Mouse (Mus musculus): ENCODE measurements around the gene Paqr9. TPM values are rescaled to one million over a fixed set of nuclear protein-coding genes. Genes with fewer than 3 reads are reported as not detected.

Gene Paqr9
- polyA plus RNA-seq, 1 experiment = not detected

DNA sequence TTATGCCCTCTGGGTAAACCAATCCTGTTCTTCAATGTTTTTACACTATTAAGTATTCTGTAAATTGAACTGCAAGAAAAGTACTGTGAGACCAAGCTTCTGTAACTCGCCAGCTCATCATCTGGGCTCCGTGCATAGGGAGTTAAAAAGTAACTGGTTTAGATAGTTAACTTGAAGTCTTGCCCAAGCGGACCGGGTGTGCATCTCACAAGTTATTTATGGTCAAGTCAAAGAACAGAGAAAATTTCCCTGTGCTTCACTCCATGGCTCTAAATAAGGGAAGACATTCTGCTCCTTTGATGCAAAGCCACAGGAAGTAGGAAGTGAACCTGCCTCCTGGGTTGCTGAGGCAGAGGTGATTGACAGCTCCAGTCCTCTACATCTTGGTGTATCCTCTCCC, 34.8 kb downstream of the Paqr9 start:
- Histone ChIP-seq H3K4me3 (ENCODE audit: insufficient read depth, low read length) (no peak overlapping the region), H3K4me1 (ENCODE audit: control insufficient read depth, insufficient read depth, low read length) (no peaks in the 10 kb centered on the region), H3K27ac (ENCODE audit: insufficient read depth, low read depth, low read length) (no peak overlapping the region)
- TF ChIP-seq POLR2A (IDR thresholded peaks at IDR 0.05; ENCODE audit: borderline replicate concordance, low read depth, low read length) (no peak), CTCF (IDR thresholded peaks at IDR 0.05; ENCODE audit: low read depth, low read length) (no peak)

DNA sequence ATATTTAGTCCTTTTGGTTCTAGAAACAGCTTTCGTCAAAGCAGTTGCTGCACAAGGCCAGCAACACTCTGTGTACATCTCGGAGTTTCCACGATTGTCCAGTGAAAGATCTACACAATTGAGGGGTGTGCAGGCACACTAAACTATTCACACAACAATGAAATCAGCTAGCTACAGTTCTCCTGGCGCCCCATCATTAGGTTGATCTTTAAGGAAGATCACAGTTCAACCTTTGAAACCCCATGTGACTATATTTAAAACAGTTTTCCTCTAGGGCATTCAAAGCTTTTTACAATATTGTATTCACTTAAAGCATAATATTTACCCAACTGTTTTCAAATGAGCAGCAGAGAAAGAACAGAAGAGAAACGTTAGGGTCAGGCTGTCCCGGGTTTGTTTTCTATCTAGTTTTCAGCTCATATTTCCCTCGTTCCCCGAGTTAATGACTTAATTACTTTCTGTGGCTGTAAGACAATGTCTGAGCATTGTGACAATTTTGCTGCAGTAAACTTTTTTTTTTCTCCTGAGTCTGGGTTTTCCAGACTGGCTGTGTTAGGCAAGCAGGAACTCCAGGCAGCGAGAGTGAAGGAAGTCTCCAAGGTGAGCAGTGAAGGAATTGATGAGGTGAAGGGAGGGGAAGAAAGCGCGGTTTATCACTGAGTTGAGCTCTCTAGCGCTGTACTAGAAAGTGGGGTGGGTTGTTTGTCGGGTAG, 38.2 kb downstream of the Paqr9 start:
- no peak overlapping the region for H3K27ac ChIP-seq (ENCODE audit: insufficient read depth, low read depth, low read length)
- no peak overlapping the region for H3K4me3 ChIP-seq (ENCODE audit: insufficient read depth, low read length)
- TF ChIP-seq POLR2A (IDR thresholded peaks at IDR 0.05; ENCODE audit: borderline replicate concordance, low read depth, low read length) (no peak), CTCF (IDR thresholded peaks at IDR 0.05; ENCODE audit: low read depth, low read length) (no peak)
- no peaks in the 10 kb centered on the region for H3K4me1 ChIP-seq (ENCODE audit: control insufficient read depth, insufficient read depth, low read length)

- H3K4me1 ChIP-seq (ENCODE audit: control insufficient read depth, insufficient read depth, low read length) = no peaks in the 10 kb centered on the region
- H3K27ac ChIP-seq (ENCODE audit: insufficient read depth, low read depth, low read length) = no peak overlapping the region
- no peak for TF ChIP-seq POLR2A (IDR thresholded peaks at IDR 0.05; ENCODE audit: borderline replicate concordance, low read depth, low read length)
- no peak overlapping the region for H3K4me3 ChIP-seq (ENCODE audit: insufficient read depth, low read length)
Observed at GRCm38 (mm10) chr9:95598179-95598721, 38.8 kb downstream of the Paqr9 start.

DNA sequence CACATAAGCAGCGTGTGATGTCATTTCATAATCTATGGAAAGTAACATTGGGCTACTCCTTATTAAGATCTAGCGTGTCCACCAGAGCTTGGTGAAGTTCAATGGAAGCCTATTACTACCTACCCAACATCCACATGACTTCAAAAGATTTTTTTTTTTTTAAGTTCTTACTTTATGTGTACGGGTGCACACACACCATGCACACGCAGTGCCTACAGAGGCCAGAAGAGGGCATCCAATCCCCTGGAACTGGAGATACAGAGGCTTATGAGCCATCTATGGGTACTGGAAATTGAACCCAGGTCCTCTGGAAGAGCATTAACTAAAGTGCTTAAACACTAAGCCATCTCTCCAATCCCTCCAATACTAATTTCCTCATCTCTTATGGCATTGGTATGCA, 39.9 kb downstream of the Paqr9 start:
- no peak overlapping the region for H3K4me3 ChIP-seq (ENCODE audit: insufficient read depth, low read length)
- TF ChIP-seq POLR2A (IDR thresholded peaks at IDR 0.05; ENCODE audit: borderline replicate concordance, low read depth, low read length) (no peak), CTCF (IDR thresholded peaks at IDR 0.05; ENCODE audit: low read depth, low read length) (no peak)
- no peaks in the 10 kb centered on the region for H3K4me1 ChIP-seq (ENCODE audit: control insufficient read depth, insufficient read depth, low read length)
- no peak overlapping the region for H3K27ac ChIP-seq (ENCODE audit: insufficient read depth, low read depth, low read length)

DNA sequence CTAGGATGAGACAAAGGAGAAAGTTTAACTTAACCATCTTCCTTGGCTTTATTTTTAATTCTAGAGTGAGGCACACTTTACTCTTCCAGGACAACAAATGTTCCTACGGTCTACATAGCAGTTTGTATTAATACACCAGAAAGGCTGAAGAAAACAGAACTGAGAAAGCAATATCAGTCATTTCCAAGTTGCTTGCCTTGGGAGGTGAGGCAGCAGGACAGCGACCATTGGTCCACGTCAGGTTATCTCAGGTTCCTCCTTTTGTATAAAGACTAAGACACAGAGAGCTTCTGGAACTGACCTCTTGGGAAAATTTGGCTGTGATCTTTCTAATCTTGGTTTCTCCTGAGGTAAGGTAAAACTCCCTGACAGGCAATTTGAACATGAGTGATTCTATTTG, 43.4 kb downstream of the Paqr9 start:
- H3K4me1 ChIP-seq (ENCODE audit: control insufficient read depth, insufficient read depth, low read length) = no peaks in the 10 kb centered on the region
- no peak overlapping the region for H3K4me3 ChIP-seq (ENCODE audit: insufficient read depth, low read length)
- TF ChIP-seq POLR2A (IDR thresholded peaks at IDR 0.05; ENCODE audit: borderline replicate concordance, low read depth, low read length) (no peak), CTCF (IDR thresholded peaks at IDR 0.05; ENCODE audit: low read depth, low read length) (no peak)
- H3K27ac ChIP-seq (ENCODE audit: insufficient read depth, low read depth, low read length) = no peak overlapping the region

DNA sequence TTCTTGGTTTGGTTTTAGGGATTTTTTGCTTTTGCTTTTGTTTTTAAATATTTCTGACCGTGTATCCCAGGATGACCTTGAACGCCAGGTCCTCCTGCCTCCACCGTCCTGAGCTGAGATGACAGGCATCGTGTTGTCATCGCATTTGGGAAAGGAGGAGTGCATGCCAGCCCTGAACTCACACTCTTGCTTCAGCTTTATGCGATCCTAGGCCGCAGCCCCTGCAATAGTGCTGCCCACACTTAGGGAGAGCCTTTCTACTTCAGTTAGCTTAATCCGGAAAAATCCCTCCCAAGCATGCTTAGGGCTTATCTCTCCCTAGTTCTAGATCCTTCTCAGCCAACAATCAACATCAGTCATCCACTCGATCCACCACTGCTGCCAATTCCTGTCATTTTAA, 43.9 kb downstream of the Paqr9 start:
- TF ChIP-seq POLR2A (IDR thresholded peaks at IDR 0.05; ENCODE audit: borderline replicate concordance, low read depth, low read length) (no peak), CTCF (IDR thresholded peaks at IDR 0.05; ENCODE audit: low read depth, low read length) (no peak)
- H3K4me1 ChIP-seq (ENCODE audit: control insufficient read depth, insufficient read depth, low read length) = no peaks in the 10 kb centered on the region
- no peak overlapping the region for H3K27ac ChIP-seq (ENCODE audit: insufficient read depth, low read depth, low read length)
- H3K4me3 ChIP-seq (ENCODE audit: insufficient read depth, low read length) = no peak overlapping the region

- Histone ChIP-seq H3K4me3 (ENCODE audit: insufficient read depth, low read length) (no peak overlapping the region), H3K4me1 (ENCODE audit: control insufficient read depth, insufficient read depth, low read length) (no peaks in the 10 kb centered on the region), H3K27ac (ENCODE audit: insufficient read depth, low read depth, low read length) (no peak overlapping the region)
- no peak for TF ChIP-seq POLR2A (IDR thresholded peaks at IDR 0.05; ENCODE audit: borderline replicate concordance, low read depth, low read length)
- no peak for TF ChIP-seq CTCF (IDR thresholded peaks at IDR 0.05; ENCODE audit: low read depth, low read length)
Observed at GRCm38 (mm10) chr9:95607196-95607595, 47.7 kb downstream of the Paqr9 start.

- Histone ChIP-seq H3K4me3 (ENCODE audit: insufficient read depth, low read length) (no peak overlapping the region), H3K4me1 (ENCODE audit: control insufficient read depth, insufficient read depth, low read length) (no peaks in the 10 kb centered on the region), H3K27ac (ENCODE audit: insufficient read depth, low read depth, low read length) (no peak overlapping the region)
- TF ChIP-seq CTCF (IDR thresholded peaks at IDR 0.05; ENCODE audit: low read depth, low read length) (no peak), POLR2A (IDR thresholded peaks at IDR 0.05; ENCODE audit: borderline replicate concordance, low read depth, low read length) (no peak)
Observed at GRCm38 (mm10) chr9:95612246-95612768, 52.9 kb downstream of the Paqr9 start.

- no peaks in the 10 kb centered on the region for H3K4me1 ChIP-seq (ENCODE audit: control insufficient read depth, insufficient read depth, low read length)
- H3K27ac ChIP-seq (ENCODE audit: insufficient read depth, low read depth, low read length) = no peak overlapping the region
- H3K4me3 ChIP-seq (ENCODE audit: insufficient read depth, low read length) = no peak overlapping the region
- TF ChIP-seq CTCF (IDR thresholded peaks at IDR 0.05; ENCODE audit: low read depth, low read length) = no peak
- TF ChIP-seq POLR2A (IDR thresholded peaks at IDR 0.05; ENCODE audit: borderline replicate concordance, low read depth, low read length) = no peak
Observed at GRCm38 (mm10) chr9:95613426-95614127, 54.1 kb downstream of the Paqr9 start.

Data from bone marrow macrophage, adult 2 months (primary cell).